Mouse (Mus musculus) lung, embryonic 16.5 days (tissue): ENCODE results near the gene Il9r. TPM values are rescaled to one million over a fixed set of nuclear protein-coding genes. Genes with fewer than 3 reads are reported as not detected.

Experiments used
- ATAC-seq: fragments of 200-750 bp; cut with Nextera tagmentation; 2 replicates; pipeline ENCODE4 v1.8.0; 2017; ENCODE audit warnings: low read depth, mild to moderate bottlenecking, moderate library complexity
- H3K27ac ChIP-seq: fragments of 300-500 bp; sonication (generic); 2 replicates; pipeline ENCODE4 v1.5.1; 2014; ENCODE audit warnings: mild to moderate bottlenecking, control low read depth, low read length
- H3K27me3 ChIP-seq: fragments of 300-500 bp; sonication (generic); 2 replicates; pipeline ENCODE4 v1.6.1; 2014; ENCODE audit warnings: low read depth, low read length, mixed read lengths; ENCODE audit not compliant: control insufficient read depth, insufficient read depth
- H3K36me3 ChIP-seq: fragments of 300-500 bp; sonication (generic); 2 replicates; pipeline ENCODE4 v1.6.1; 2014; ENCODE audit warnings: low read length; ENCODE audit not compliant: control insufficient read depth, insufficient read depth
- H3K4me1 ChIP-seq: fragments of 300-500 bp; sonication (generic); replicated peaks from 2 replicates; pipeline ENCODE4 v1.6.1; 2014; ENCODE audit warnings: low read length, mixed read lengths; ENCODE audit not compliant: control insufficient read depth, insufficient read depth
- H3K4me2 ChIP-seq: fragments of 300-500 bp; sonication (generic); 2 replicates; pipeline ENCODE4 v1.6.1; 2014; ENCODE audit warnings: low read depth, low read length, control low read depth
- H3K4me3 ChIP-seq: fragments of 300-500 bp; sonication (generic); 2 replicates; pipeline ENCODE4 v1.5.1; 2014; ENCODE audit warnings: mild to moderate bottlenecking, low read length, control low read depth
- H3K9ac ChIP-seq: fragments of 300-500 bp; sonication (generic); 2 replicates; pipeline ENCODE4 v1.6.1; 2014; ENCODE audit warnings: low read length, control low read depth
- H3K9me3 ChIP-seq: fragments of 300-500 bp; sonication (generic); 2 replicates; pipeline ENCODE4 v1.6.1; 2016; ENCODE audit warnings: low read length; ENCODE audit not compliant: control insufficient read depth
- WGBS: fragments of 180-500 bp; shearing (Covaris S2); extraction: QIAGEN DNeasy Blood & Tissue Kit; methylation state at CpG from one replicate; pipeline ENCODE4 v1.1.7; 2014; 5-methylcytosine and 5-hydroxymethylcytosine counted together
- polyA plus RNA-seq: library from polyadenylated mRNA; unstranded; fragments of >200 nt; fragmentation: Nextera tagmentation; extraction: Ambion mirVana; gene quantifications from 2 replicates; pipeline ENCODE4 v1.2.1, GENCODE M21; 2015

Gene Il9r
- polyA plus RNA-seq, 1 experiment from 2014 or later: 0.06 TPM

DNA sequence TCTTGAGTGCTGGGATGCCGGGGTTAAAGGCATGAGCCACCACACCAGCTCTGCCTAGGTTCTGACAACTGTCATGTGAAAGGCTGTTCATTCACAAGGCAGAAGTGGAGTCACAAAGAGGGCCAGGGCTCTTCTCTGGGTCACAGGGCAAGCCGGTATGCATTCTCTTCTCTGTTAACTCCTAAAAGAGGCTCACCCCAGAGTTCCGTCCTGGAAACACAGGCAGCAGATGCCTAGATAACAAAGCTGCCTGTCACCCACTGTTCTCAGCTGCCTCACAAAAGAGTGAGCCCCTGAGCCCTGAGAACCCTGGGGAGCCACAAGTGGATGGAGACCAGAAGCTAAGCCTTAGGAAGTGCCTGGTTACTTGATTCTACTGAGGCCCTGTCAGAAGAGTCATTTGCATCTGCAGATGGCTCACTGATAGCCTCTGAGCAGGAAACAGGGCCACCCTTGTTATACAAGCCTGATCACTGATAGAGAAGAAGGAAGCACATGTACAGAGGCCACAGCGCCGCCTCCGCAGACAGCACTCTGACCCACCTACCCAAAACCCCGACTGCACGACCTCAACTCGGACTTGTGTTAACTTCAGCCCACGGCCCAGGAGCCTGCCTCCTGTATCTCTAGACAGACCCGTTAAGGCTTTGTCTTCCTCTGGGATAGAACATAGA, 4.1 kb downstream of the Il9r start:
- H3K9me3 ChIP-seq: no peaks in the 10 kb centered on the region
- no peak for ATAC-seq
- no peaks in the 10 kb centered on the region; the same call in 1 of the 2 replicates for H3K27me3 ChIP-seq
- H3K4me1 ChIP-seq: no peaks in the 10 kb centered on the region
- H3K36me3 ChIP-seq: no peaks in the 10 kb centered on the region
- H3K4me2 ChIP-seq: no peak overlapping the region
- no peak overlapping the region for H3K27ac ChIP-seq
- WGBS: 27% methylated on average over 11 of the region's 11 CpGs
- H3K4me3 ChIP-seq: no peak overlapping the region
- no peak overlapping the region; the same call in 1 of the 2 replicates for H3K9ac ChIP-seq

DNA sequence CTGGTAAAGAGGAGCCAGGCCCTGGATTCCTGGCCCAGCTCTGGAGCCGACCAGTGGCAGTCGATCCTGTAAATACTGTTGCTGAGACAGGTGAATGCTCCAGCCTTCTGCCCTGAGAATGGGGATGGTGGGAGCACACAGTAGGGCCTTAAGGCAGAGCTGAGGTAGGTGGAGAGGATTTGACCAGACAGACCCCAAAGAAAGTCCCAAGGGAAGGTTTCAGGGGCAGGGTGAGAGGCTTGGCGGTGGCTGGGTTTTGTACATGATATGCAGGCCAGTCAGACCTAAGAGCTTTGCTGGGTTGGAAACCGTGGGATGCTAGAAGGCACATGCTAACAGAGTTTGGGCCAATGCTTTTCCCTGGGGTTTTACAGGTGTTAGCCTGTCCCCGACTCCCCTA, 5.5 kb downstream of the Il9r start:
- 79% methylated on average over 5 of the region's 5 CpGs for WGBS
- Histone ChIP-seq H3K4me3 (no peak overlapping the region), H3K4me2 (no peak overlapping the region), H3K36me3 (no peaks in the 10 kb centered on the region), H3K9me3 (no peaks in the 10 kb centered on the region), H3K9ac (no peak overlapping the region), H3K27me3 (no peaks in the 10 kb centered on the region; the same call in 1 of the 2 replicates), H3K27ac (no peak overlapping the region), H3K4me1 (no peaks in the 10 kb centered on the region)
- ATAC-seq: no peak

DNA sequence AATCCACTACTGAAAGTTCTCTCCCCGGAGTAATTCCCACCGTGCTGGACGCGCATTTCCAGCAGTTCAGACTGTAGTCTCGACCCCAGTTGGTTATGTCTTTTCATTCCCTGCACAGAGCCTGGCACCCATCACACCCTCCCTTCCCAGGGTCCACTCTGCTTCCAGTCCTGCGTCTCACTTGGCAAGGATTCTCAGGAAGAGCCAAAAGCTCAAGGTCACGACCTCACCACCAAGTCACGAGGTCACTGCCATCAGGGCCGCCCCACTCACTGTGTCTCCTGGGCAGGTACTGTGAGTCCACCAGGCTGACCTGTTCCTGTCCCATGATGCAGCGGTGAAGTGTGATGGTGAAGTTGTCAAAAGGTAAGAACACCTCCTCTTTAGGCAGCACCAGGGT, 6.0 kb downstream of the Il9r start:
- Histone ChIP-seq H3K4me3 (no peak overlapping the region), H3K27ac (no peak overlapping the region), H3K9ac (no peak overlapping the region), H3K36me3 (no peaks in the 10 kb centered on the region), H3K27me3 (no peaks in the 10 kb centered on the region; the same call in 1 of the 2 replicates), H3K4me1 (no peaks in the 10 kb centered on the region), H3K4me2 (no peak overlapping the region), H3K9me3 (no peaks in the 10 kb centered on the region)
- WGBS: 76% methylated on average over 10 of the region's 10 CpGs
- no peak for ATAC-seq

DNA sequence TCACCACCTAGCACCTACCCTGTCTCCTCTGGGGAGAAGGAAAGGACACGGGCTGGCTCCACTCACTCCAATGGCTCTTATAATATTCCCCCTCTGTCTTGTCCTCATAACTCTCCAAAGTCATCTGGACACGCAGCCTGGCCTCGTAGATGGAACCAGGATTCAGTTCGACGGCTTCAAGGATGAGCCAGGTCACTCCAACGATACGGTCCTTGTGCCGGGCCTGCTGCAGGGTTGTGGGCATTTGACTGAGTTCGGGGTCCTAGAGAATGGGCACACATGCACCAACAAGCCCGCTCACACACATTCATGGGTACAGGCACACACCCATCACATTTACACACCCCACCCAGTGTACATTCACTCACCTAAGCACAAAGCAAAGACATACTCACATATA, 6.9 kb downstream of the Il9r start:
- Histone ChIP-seq H3K27ac (no peak overlapping the region), H3K4me1 (no peaks in the 10 kb centered on the region), H3K36me3 (no peaks in the 10 kb centered on the region), H3K4me3 (no peak overlapping the region), H3K9me3 (no peaks in the 10 kb centered on the region), H3K9ac (no peak overlapping the region), H3K27me3 (no peaks in the 10 kb centered on the region; the same call in 1 of the 2 replicates), H3K4me2 (no peak overlapping the region)
- WGBS: 80% methylated on average over 10 of the region's 10 CpGs
- no peak for ATAC-seq

DNA sequence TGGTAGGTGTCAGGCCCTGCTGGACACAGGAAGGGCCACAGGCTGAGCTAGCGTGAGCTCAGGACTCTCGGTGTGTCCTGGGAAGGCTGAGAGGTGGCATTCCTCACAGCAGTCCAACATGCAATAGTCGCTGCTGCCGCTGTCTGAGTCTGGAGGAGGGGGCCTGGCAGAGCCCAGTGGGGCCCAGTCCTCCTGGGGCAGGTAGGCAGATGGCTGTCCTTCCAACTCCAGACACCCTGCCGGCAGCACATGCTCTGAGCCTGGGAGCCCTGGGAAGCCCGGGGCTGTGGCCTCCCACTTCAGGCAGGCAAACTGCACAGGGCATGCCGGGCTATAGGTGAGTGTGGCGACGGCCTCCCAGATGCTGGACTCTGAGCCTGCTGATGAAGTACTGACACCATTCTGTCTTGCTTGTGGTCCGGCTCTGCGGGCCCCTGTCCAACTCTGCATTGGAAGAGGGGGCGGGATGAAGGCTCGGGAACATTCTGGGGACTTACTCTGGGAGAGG, 9.4 kb downstream of the Il9r start:
- no peak for ATAC-seq
- no peak overlapping the region for H3K4me2 ChIP-seq
- 56% methylated on average over 13 of the region's 13 CpGs for WGBS

DNA sequence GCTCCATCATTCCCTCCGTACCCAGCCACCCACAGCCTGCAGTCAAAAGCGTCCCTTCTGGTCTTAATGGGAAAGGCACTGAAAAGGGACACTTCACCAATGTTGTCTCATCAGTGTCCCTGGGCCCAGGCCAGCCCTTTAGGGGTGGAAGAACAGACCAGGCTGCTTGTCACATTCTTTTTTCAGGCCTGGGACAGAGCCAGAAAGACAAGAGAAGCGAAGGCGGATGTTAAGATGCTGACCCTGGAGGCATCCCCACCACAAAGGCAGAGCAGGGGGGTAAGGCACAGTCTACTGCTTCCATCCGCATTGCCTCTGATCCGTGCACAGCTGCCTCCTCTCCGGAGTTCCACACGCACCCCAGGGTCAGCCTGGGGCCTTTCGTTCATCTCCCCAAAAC, 10.0 kb downstream of the Il9r start:
- H3K27ac ChIP-seq: no peak overlapping the region
- H3K4me3 ChIP-seq: no peak overlapping the region
- peak; percentile 70; the same call in 1 of the 2 replicates for ATAC-seq
- no peaks in the 10 kb centered on the region for H3K27me3 ChIP-seq
- H3K36me3 ChIP-seq: no peaks in the 10 kb centered on the region
- no peak overlapping the region for H3K4me2 ChIP-seq
- no peaks in the 10 kb centered on the region for H3K9me3 ChIP-seq
- H3K4me1 ChIP-seq: no peaks in the 10 kb centered on the region
- WGBS: 71% methylated on average over 9 of the region's 9 CpGs
- H3K9ac ChIP-seq: no peak overlapping the region

More for the DNA sequence above, 9.4 kb downstream of the Il9r start:
- Histone ChIP-seq H3K27me3 (no peaks in the 10 kb centered on the region), H3K36me3 (no peaks in the 10 kb centered on the region), H3K4me3 (no peak overlapping the region), H3K9me3 (no peaks in the 10 kb centered on the region), H3K27ac (no peak overlapping the region), H3K4me1 (no peaks in the 10 kb centered on the region), H3K9ac (no peak overlapping the region)

DNA sequence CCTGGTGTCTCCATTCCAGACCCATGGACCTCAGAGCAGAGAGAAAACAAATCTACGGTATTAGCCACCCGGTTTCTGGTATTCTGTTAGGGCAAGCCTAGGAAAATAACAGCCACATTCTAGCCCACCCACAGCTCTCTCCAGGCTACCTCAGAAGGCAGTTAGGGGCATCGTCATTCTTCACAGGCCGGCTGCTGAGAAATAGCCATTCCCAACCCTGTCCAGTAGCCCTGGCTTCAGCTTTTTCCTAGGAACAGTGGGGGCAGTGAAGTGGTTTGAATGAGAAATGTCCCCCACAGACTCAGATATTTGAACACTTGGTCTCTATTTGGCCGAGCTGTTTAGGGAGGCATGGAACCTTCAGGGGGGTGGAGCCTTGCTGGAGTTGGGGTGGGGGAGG, 10.6 kb downstream of the Il9r start:
- WGBS: 59% methylated on average over 5 of the region's 5 CpGs
- H3K27ac ChIP-seq: no peak overlapping the region
- no peak overlapping the region for H3K9ac ChIP-seq
- H3K4me1 ChIP-seq: no peaks in the 10 kb centered on the region
- H3K9me3 ChIP-seq: no peaks in the 10 kb centered on the region
- ATAC-seq: no peak
- H3K4me2 ChIP-seq: no peak overlapping the region
- H3K27me3 ChIP-seq: no peaks in the 10 kb centered on the region
- no peaks in the 10 kb centered on the region for H3K36me3 ChIP-seq
- no peak overlapping the region for H3K4me3 ChIP-seq

DNA sequence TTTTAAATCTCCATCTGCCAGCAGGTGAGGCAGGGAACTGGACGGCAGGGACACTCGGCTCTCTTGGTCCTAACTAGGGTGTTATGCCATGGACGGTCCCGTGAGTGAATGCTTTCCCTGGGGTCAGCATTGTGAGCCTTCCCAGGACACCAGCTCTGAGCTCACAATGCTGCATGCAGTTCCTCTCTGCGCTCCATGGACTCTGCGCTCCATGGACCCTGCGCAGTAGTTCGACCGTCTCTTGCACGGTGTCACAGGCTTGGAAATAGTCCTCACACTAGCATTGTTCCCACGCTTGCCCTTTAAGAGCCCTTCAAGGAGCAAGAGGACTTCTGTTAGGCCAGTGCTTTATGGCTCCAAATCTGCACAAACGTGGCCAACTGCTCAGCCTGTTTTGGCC, 11.2 kb downstream of the Il9r start:
- WGBS: 79% methylated on average over 12 of the region's 12 CpGs
- H3K9ac ChIP-seq: no peak overlapping the region
- H3K27ac ChIP-seq: no peak overlapping the region

DNA sequence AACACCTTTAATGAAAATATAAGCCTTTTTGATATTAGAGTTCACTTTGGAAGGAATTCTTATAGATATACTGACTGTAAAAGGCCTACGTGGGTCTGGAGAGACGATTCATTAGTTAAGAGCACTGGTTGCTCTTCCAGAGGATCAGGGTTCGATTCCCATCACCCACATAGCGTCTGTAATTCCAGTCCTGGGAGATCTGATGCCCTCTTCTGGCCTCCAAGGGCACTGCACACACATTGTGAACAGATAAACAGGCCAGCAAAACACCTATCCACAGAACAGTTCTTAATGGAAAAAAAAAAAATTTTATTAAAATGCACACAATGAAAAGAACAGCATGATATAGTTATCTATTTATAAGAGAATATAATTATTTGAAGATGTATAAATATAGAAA, 12.8 kb downstream of the Il9r start:
- H3K27me3 ChIP-seq: no peaks in the 10 kb centered on the region
- H3K4me1 ChIP-seq: no peaks in the 10 kb centered on the region
- 79% methylated on average over 4 of the region's 4 CpGs for WGBS
- H3K27ac ChIP-seq: no peak overlapping the region
- H3K36me3 ChIP-seq: no peaks in the 10 kb centered on the region
- no peak overlapping the region for H3K4me2 ChIP-seq
- no peak overlapping the region for H3K4me3 ChIP-seq
- ATAC-seq: no peak
- H3K9me3 ChIP-seq: no peaks in the 10 kb centered on the region
- no peak overlapping the region for H3K9ac ChIP-seq

More for the DNA sequence above, 11.2 kb downstream of the Il9r start:
- Histone ChIP-seq H3K4me2 (no peak overlapping the region), H3K9me3 (no peaks in the 10 kb centered on the region), H3K36me3 (no peaks in the 10 kb centered on the region), H3K4me3 (no peak overlapping the region), H3K27me3 (no peaks in the 10 kb centered on the region), H3K4me1 (no peaks in the 10 kb centered on the region)
- no peak for ATAC-seq
